Mouse (Mus musculus) liver, adult 2 months (tissue): ENCODE results near the gene Timm8a2.

ENCODE experiments used
- CTCF ChIP-seq: fragments of 200-500 bp; IDR thresholded peaks from 2 replicates; pipeline ENCODE4 v1.5.1; 2011; ENCODE audit warnings: low read depth, low read length, control low read depth
- POLR2A ChIP-seq: fragments of 200-500 bp; IDR thresholded peaks from 2 replicates; pipeline ENCODE4 v1.6.1; 2011; ENCODE audit warnings: low read length, control low read depth; ENCODE audit not compliant: insufficient read depth; ENCODE audit errors: extremely low read depth

DNA sequence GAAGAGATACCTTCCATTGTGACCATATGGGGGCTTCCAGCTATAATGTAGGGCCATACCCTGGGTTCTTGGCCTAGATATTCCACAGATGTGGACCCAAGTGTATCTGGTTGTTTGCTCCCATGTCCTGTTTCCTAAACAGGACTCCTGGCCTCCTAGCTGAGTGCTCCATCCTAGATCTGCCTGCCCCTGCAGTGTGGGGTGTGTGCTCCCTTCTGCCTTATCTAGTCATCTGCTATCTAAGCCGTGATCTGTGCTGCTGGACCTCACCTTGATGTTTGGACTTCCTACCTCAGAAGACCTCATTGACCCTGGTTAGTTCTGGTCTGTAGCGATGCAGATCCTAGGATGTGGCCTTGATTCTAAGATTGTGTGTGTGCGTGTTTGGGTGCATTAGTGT lies 44.6 kb upstream of the Timm8a2 start:
- TF ChIP-seq POLR2A (no peak), CTCF (no peak)
